ENCODE assay signal across 8 mouse cellular contexts in genomic region chr7:5021197-5021596, GRCm38 (mm10). TPM values are rescaled to one million over a fixed set of nuclear protein-coding genes. Genes with fewer than 3 reads are reported as not detected.
DNase-seq lines count a peak whose midpoint lies in the region; ATAC-seq lines count a peak whose summit lies in the region.

No protein-coding gene starts in this region.

- no peak for DNase-seq in kidney, adult 8-10 months
- DNase-seq in adipocyte (ENCODE audit: low spot score) = peak; percentile 50
- DNase-seq in hindbrain, embryonic 14.5 days (ENCODE audit: low spot score) = no peak
- no peak for DNase-seq in midbrain, embryonic 14.5 days
- no peak for DNase-seq in adrenal gland, adult 18-20 months (ENCODE audit: low spot score in 2 of 2)
- DNase-seq in retina, postnatal 1 day = no peak
- DNase-seq in adrenal gland, postnatal 36 days = no peak

- H3K4me3 ChIP-seq in kidney, embryonic 14.5 days (ENCODE audit: low read length) = peak overlapping the region; percentile 88
- peak overlapping the region; percentile 90 for H3K4me3 ChIP-seq in hindbrain, embryonic 14.5 days (replicated peaks; ENCODE audit: low read length)
- H3K4me3 ChIP-seq in midbrain, embryonic 14.5 days (replicated peaks; ENCODE audit: low read depth, low read length) = peak overlapping the region; percentile 71

- H3K4me1 ChIP-seq in kidney, embryonic 14.5 days (ENCODE audit: control insufficient read depth, insufficient read depth, low read length) = peaks cover 4% of the 10 kb centered on the region; the same call in 1 of the 2 replicates
- H3K4me1 ChIP-seq in hindbrain, embryonic 14.5 days (replicated peaks; ENCODE audit: control insufficient read depth, insufficient read depth, low read length) = peaks cover 15% of the 10 kb centered on the region
- peaks cover 12% of the 10 kb centered on the region for H3K4me1 ChIP-seq in midbrain, embryonic 14.5 days (ENCODE audit: control insufficient read depth, insufficient read depth, low read length)

- H3K27me3 ChIP-seq in kidney, embryonic 14.5 days (ENCODE audit: control insufficient read depth, insufficient read depth, low read length) = no peaks in the 10 kb centered on the region
- H3K27me3 ChIP-seq in hindbrain, embryonic 14.5 days (ENCODE audit: control insufficient read depth, insufficient read depth, low read length) = no peaks in the 10 kb centered on the region
- no peaks in the 10 kb centered on the region for H3K27me3 ChIP-seq in midbrain, embryonic 14.5 days (ENCODE audit: control insufficient read depth, insufficient read depth, low read length)

- peak overlapping the region; percentile 66 for H3K4me2 ChIP-seq in kidney, embryonic 14.5 days (replicated peaks; ENCODE audit: low read depth, low read length)
- H3K4me2 ChIP-seq in hindbrain, embryonic 14.5 days (replicated peaks) = peak overlapping the region; percentile 66
- H3K4me2 ChIP-seq in midbrain, embryonic 14.5 days (ENCODE audit: low read length) = peak overlapping the region; percentile 76

- 52% methylated on average over 5 of the region's 5 CpGs for WGBS in kidney, embryonic 14.5 days
- WGBS in hindbrain, embryonic 14.5 days = 54% methylated on average over 5 of the region's 5 CpGs
- WGBS in midbrain, embryonic 14.5 days = 50% methylated on average over 5 of the region's 5 CpGs

- H3K9me3 ChIP-seq in kidney, embryonic 14.5 days (ENCODE audit: control insufficient read depth, low read length) = no peaks in the 10 kb centered on the region
- no peaks in the 10 kb centered on the region for H3K9me3 ChIP-seq in hindbrain, embryonic 14.5 days (ENCODE audit: control insufficient read depth, low read length)
- H3K9me3 ChIP-seq in midbrain, embryonic 14.5 days (ENCODE audit: control insufficient read depth, low read length) = no peaks in the 10 kb centered on the region

- H3K9ac ChIP-seq in kidney, embryonic 14.5 days (ENCODE audit: low read depth, low read length) = peak overlapping the region; percentile 82
- H3K9ac ChIP-seq in hindbrain, embryonic 14.5 days = peak overlapping the region; percentile 95
- peak overlapping the region; percentile 95 for H3K9ac ChIP-seq in midbrain, embryonic 14.5 days (replicated peaks; ENCODE audit: low read length)

- no peak for ATAC-seq in kidney, embryonic 14.5 days (ENCODE audit: low FRiP score, low TSS enrichment)
- ATAC-seq in hindbrain, embryonic 14.5 days (ENCODE audit: low FRiP score) = no peak
- ATAC-seq in midbrain, embryonic 14.5 days (ENCODE audit: low FRiP score, low TSS enrichment) = no peak

- H3K36me3 ChIP-seq in kidney, embryonic 14.5 days (ENCODE audit: control insufficient read depth, insufficient read depth, low read length) = peaks cover 38% of the 10 kb centered on the region
- peaks cover 20% of the 10 kb centered on the region for H3K36me3 ChIP-seq in hindbrain, embryonic 14.5 days (replicated peaks; ENCODE audit: control insufficient read depth, insufficient read depth)
- H3K36me3 ChIP-seq in midbrain, embryonic 14.5 days (ENCODE audit: control insufficient read depth, insufficient read depth, low read length) = peaks cover 26% of the 10 kb centered on the region

- H3K27ac ChIP-seq in kidney, embryonic 14.5 days (ENCODE audit: low read depth, low read length) = peak overlapping the region; percentile 96; the same call in 1 of the 2 replicates
- peak overlapping the region; percentile 86 for H3K27ac ChIP-seq in hindbrain, embryonic 14.5 days
- H3K27ac ChIP-seq in midbrain, embryonic 14.5 days (replicated peaks; ENCODE audit: low read depth, low read length) = no peak overlapping the region; the same call in 1 of the 2 replicates

RNA-seq across cellular contexts. Expression of gene Ccdc106, which starts 0.8 kb away (rescaled TPM):
- polyA plus RNA-seq in kidney, embryonic 14.5 days (2014; fragmentation: Nextera tagmentation; extraction: Ambion mirVana) = 23.2 and 25.5 TPM in 2 replicates
- 53.3 and 60.1 TPM in 2 replicates for polyA plus RNA-seq in hindbrain, embryonic 14.5 days (2014; fragmentation: Nextera tagmentation; extraction: Ambion mirVana)
- polyA plus RNA-seq in midbrain, embryonic 14.5 days (2014; fragmentation: Nextera tagmentation; extraction: Ambion mirVana) = 47.0 and 63.6 TPM in 2 replicates
- 1 to 10 TPM; 1.5 to 2.6 TPM for total RNA-seq in adrenal gland, adult 18-20 months (2021)
- total RNA-seq in adrenal gland, postnatal 36 days (2021) = 1 to 10 TPM in 1 of 2 experiments, under 1 TPM in 1; 0.96 to 1.4 TPM

RNA-seq across cellular contexts. Expression of gene Zfp865, which starts 1.0 kb away (rescaled TPM):
- polyA plus RNA-seq in kidney, embryonic 14.5 days (2014; fragmentation: Nextera tagmentation; extraction: Ambion mirVana) = 9.9 and 10.0 TPM in 2 replicates
- polyA plus RNA-seq in hindbrain, embryonic 14.5 days (2014; fragmentation: Nextera tagmentation; extraction: Ambion mirVana) = 6.6 and 7.2 TPM in 2 replicates
- 6.8 and 8.3 TPM in 2 replicates for polyA plus RNA-seq in midbrain, embryonic 14.5 days (2014; fragmentation: Nextera tagmentation; extraction: Ambion mirVana)
- total RNA-seq in adrenal gland, adult 18-20 months (2021) = 10 to 100 TPM; 24.4 to 24.5 TPM
- 10 to 100 TPM; 22.1 to 24.1 TPM for total RNA-seq in adrenal gland, postnatal 36 days (2021)

RNA-seq across cellular contexts. Expression of gene Gm44973, which starts 5.9 kb away (rescaled TPM):
- polyA plus RNA-seq in kidney, embryonic 14.5 days (2014; fragmentation: Nextera tagmentation; extraction: Ambion mirVana) = 1.1 and 3.4 TPM in 2 replicates
- not detected in 2 replicates for polyA plus RNA-seq in hindbrain, embryonic 14.5 days (2014; fragmentation: Nextera tagmentation; extraction: Ambion mirVana)
- polyA plus RNA-seq in midbrain, embryonic 14.5 days (2014; fragmentation: Nextera tagmentation; extraction: Ambion mirVana) = 1.3 TPM in 1 of 2 replicates, not detected in the other
- not detected for total RNA-seq in adrenal gland, adult 18-20 months (2021)
- total RNA-seq in adrenal gland, postnatal 36 days (2021) = not detected

RNA-seq across cellular contexts. Expression of gene Fiz1, which starts 6.7 kb away (rescaled TPM):
- 46.5 and 48.6 TPM in 2 replicates for polyA plus RNA-seq in kidney, embryonic 14.5 days (2014; fragmentation: Nextera tagmentation; extraction: Ambion mirVana)
- 30.0 and 32.6 TPM in 2 replicates for polyA plus RNA-seq in hindbrain, embryonic 14.5 days (2014; fragmentation: Nextera tagmentation; extraction: Ambion mirVana)
- polyA plus RNA-seq in midbrain, embryonic 14.5 days (2014; fragmentation: Nextera tagmentation; extraction: Ambion mirVana) = 36.2 and 38.0 TPM in 2 replicates
- 10 to 100 TPM; 21.7 to 22.5 TPM for total RNA-seq in adrenal gland, adult 18-20 months (2021)
- 10 to 100 TPM; 23.5 to 31.5 TPM for total RNA-seq in adrenal gland, postnatal 36 days (2021)

RNA-seq across cellular contexts. Expression of gene Zfp524, which starts 7.0 kb away (rescaled TPM):
- 11.7 and 12.3 TPM in 2 replicates for polyA plus RNA-seq in kidney, embryonic 14.5 days (2014; fragmentation: Nextera tagmentation; extraction: Ambion mirVana)
- 8.9 and 9.2 TPM in 2 replicates for polyA plus RNA-seq in hindbrain, embryonic 14.5 days (2014; fragmentation: Nextera tagmentation; extraction: Ambion mirVana)
- polyA plus RNA-seq in midbrain, embryonic 14.5 days (2014; fragmentation: Nextera tagmentation; extraction: Ambion mirVana) = 8.4 and 9.4 TPM in 2 replicates
- 10 to 100 TPM; 10.2 to 11.5 TPM for total RNA-seq in adrenal gland, adult 18-20 months (2021)
- total RNA-seq in adrenal gland, postnatal 36 days (2021) = 10 to 100 TPM in 1 of 2 experiments, 1 to 10 TPM in 1; 8.7 to 14.0 TPM
